Mouse (Mus musculus): Measurements from ENCODE around the gene Olfr8.
"Not testable (repeated sequence)": the region's sequence is repeated elsewhere in the genome, so short reads cannot be mapped to it uniquely, and the experiment has no call there.

Gene Olfr8

DNA sequence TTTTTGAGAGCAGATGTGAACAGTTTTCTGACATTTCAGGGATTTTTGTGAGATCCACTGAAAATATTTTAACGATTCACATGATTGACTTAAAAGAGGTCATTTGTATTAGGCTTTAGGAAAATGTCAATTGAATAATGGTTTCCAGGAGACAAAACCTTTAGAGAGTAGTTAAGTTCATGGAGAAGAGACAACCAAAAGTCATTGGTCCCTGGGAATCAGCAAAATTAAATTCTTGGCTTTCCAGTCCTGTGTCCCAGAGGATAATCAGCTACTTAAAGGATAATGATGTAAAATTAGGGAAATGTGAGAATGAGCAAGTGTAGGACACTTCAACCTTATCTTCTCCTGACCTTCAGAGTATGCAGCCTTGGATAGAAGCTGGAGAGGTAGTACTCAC lies at the start of gene Olfr8:
Gene Olfr8 (plus strand): TSS at position 301 of the 400 bp plus-strand sequence.
- not testable (repeated sequence) for DNase-seq (ENCODE audit: low spot score in 2 of 2)

DNA sequence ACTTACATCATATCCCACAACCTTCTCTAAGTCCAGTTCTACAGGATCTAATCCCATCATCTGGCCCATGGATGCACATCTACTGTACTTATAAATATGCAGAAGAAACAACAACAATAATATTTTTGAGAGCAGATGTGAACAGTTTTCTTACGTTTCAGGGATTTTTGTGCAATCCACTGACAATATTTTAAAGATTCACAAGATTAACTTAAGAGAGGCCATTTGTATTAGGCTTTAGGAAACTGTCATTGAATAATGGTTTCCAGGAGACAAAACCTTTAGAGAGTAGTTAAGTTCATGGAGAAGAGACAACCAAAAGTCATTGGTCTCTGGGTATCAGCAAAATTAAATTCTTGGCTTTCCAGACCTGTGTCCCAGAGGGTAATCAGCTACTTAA lies 37.6 kb upstream of the Olfr8 start, which contains the start of gene Olfr1354:
Gene Olfr1354 (plus strand): TSS at position 301 of the 400 bp plus-strand sequence.
- DNase-seq (ENCODE audit: low spot score in 2 of 2) = not testable (repeated sequence)

DNA sequence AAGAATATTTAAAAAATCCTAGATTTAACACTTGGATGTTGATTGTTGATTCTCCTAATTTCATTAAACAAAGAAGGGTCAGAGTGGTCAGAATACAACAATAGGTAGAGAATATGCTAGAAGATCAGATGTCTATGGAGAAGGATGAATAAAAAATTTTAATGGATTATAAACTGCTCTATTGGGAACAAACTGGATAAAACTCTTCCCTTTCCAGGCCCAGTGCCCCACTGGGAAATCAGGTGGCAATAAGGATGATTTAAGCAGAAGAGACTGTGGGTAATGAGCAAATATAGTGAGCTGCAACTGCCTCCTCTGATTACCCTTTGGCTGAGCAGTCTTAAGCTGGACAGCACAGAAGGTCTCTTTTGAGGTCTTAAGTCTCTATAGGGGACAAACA lies 12.6 kb downstream of the Olfr8 start, which contains the start of gene Olfr1353:
Gene Olfr1353 (plus strand): TSS at position 301 of the 400 bp plus-strand sequence.
- DNase-seq (ENCODE audit: low spot score in 2 of 2) = not testable (repeated sequence)

DNA sequence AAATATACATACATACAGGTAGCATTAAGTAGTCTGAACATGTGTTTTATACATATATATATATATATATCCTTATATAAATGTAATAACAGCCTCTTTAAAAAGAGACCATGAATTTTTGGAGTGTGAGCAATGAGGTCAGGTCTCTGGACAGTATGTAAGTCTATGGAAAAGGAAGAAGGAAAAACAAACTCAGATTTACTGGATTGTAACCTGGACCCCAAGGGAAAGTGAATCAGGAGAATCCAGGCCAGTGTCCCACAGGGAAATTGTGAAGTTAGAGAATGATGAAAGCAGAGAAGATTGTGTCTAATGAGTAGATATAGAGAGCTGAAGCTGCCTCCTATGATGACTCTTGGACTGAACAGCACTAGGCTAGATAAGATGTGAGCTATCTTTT lies 30.3 kb downstream of the Olfr8 start, which contains the start of gene Olfr1352:
Gene Olfr1352 (plus strand): TSS at position 301 of the 400 bp plus-strand sequence.
- no peak for DNase-seq (ENCODE audit: low spot score in 2 of 2)

Measured in heart, adult 9 months (tissue).